Mouse (Mus musculus): Measurements from ENCODE around the gene Notch2.
"Not testable (repeated sequence)": the region's sequence is repeated elsewhere in the genome, so short reads cannot be mapped to it uniquely, and the experiment has no call there.

Notch2 gene

GRCm38 (mm10) chr3:98104851-98105471 lies 91.6 kb downstream of the Notch2 start:
- no peak for DNase-seq (ENCODE audit: low spot score)

- no peak for DNase-seq (ENCODE audit: low spot score)
These were observed 92.2 kb downstream of the Notch2 start for GRCm38 (mm10) chr3:98105496-98105895.

- DNase-seq (ENCODE audit: low spot score) = no peak
These were observed 92.8 kb downstream of the Notch2 start for GRCm38 (mm10) chr3:98106115-98106514.

GRCm38 (mm10) chr3:98106590-98107313 lies 93.4 kb downstream of the Notch2 start:
- no peak for DNase-seq (ENCODE audit: low spot score)

- no peak for DNase-seq (ENCODE audit: low spot score)
These were observed 95.1 kb downstream of the Notch2 start for GRCm38 (mm10) chr3:98108416-98108815.

- DNase-seq (ENCODE audit: low spot score) = no peak
These were observed 95.5 kb downstream of the Notch2 start for GRCm38 (mm10) chr3:98108866-98109265.

GRCm38 (mm10) chr3:98110610-98111009 lies 97.3 kb downstream of the Notch2 start:
- DNase-seq (ENCODE audit: low spot score) = no peak

GRCm38 (mm10) chr3:98118252-98118651 lies 104.9 kb downstream of the Notch2 start:
- no peak for DNase-seq (ENCODE audit: low spot score)

GRCm38 (mm10) chr3:98119338-98119737 lies 106.0 kb downstream of the Notch2 start:
- DNase-seq (ENCODE audit: low spot score) = no peak

- no peak for DNase-seq (ENCODE audit: low spot score)
These were observed 107.6 kb downstream of the Notch2 start for GRCm38 (mm10) chr3:98120884-98121283.

- no peak for DNase-seq (ENCODE audit: low spot score)
These were observed 114.4 kb downstream of the Notch2 start for GRCm38 (mm10) chr3:98127775-98128174.

- no peak for DNase-seq (ENCODE audit: low spot score)
These were observed 115.4 kb downstream of the Notch2 start for GRCm38 (mm10) chr3:98128716-98129115.

- not testable (repeated sequence) for DNase-seq (ENCODE audit: low spot score)
These were observed 118.8 kb downstream of the Notch2 start for GRCm38 (mm10) chr3:98132140-98132539.

- no peak for DNase-seq (ENCODE audit: low spot score)
These were observed 119.3 kb downstream of the Notch2 start for GRCm38 (mm10) chr3:98132636-98133035.

- no peak for DNase-seq (ENCODE audit: low spot score)
These were observed 128.1 kb downstream of the Notch2 start for GRCm38 (mm10) chr3:98141456-98141855.

GRCm38 (mm10) chr3:98142862-98143261 lies 129.5 kb downstream of the Notch2 start:
- no peak for DNase-seq (ENCODE audit: low spot score)

- DNase-seq (ENCODE audit: low spot score) = no peak
These were observed 131.9 kb downstream of the Notch2 start for GRCm38 (mm10) chr3:98145204-98145603.

GRCm38 (mm10) chr3:98146471-98147410 lies 133.4 kb downstream of the Notch2 start:
- DNase-seq (ENCODE audit: low spot score) = no peak

GRCm38 (mm10) chr3:98147706-98148105 lies 134.4 kb downstream of the Notch2 start:
- no peak for DNase-seq (ENCODE audit: low spot score)

GRCm38 (mm10) chr3:98149881-98150280 lies 136.6 kb downstream of the Notch2 start:
- no peak for DNase-seq (ENCODE audit: low spot score)

- no peak for DNase-seq (ENCODE audit: low spot score)
These were observed 137.7 kb downstream of the Notch2 start for GRCm38 (mm10) chr3:98151016-98151415.

- DNase-seq (ENCODE audit: low spot score) = no peak
These were observed 140.1 kb downstream of the Notch2 start for GRCm38 (mm10) chr3:98153460-98153859.

- DNase-seq (ENCODE audit: low spot score) = no peak
These were observed 142.8 kb downstream of the Notch2 start for GRCm38 (mm10) chr3:98156158-98156557.
